Mouse (Mus musculus) heart, postnatal 0 days (tissue): ENCODE data around the gene Rln3. TPM values are rescaled to one million over a fixed set of nuclear protein-coding genes. Genes with fewer than 3 reads are reported as not detected.

Experiments
- ATAC-seq: fragments of 200-750 bp; cut with Nextera tagmentation; 2 replicates; pipeline ENCODE4 v1.8.0; 2017; ENCODE audit warnings: low read depth, moderate number of reproducible peaks, moderate library complexity; ENCODE audit not compliant: insufficient read depth
- DNase-seq: peaks from one replicate; pipeline ENCODE4 v3.0.0-alpha.2; 2016; ENCODE audit warnings: low spot score
- H3K27ac ChIP-seq: fragments of 300-500 bp; sonication (generic); 2 replicates; pipeline ENCODE4 v1.5.1; 2014; ENCODE audit warnings: low read depth, mild to moderate bottlenecking
- H3K27me3 ChIP-seq: fragments of 300-500 bp; sonication (generic); 2 replicates; pipeline ENCODE4 v1.6.1; 2014; ENCODE audit warnings: low read length, mixed read lengths; ENCODE audit not compliant: control insufficient read depth, insufficient read depth
- H3K36me3 ChIP-seq: fragments of 300-500 bp; sonication (generic); replicated peaks from 2 replicates; pipeline ENCODE4 v1.6.1; 2014; ENCODE audit warnings: low read length, mixed read lengths; ENCODE audit not compliant: control insufficient read depth, insufficient read depth
- H3K4me1 ChIP-seq: fragments of 300-500 bp; sonication (generic); 2 replicates; pipeline ENCODE4 v1.6.1; 2014; ENCODE audit warnings: antibody characterized with exemption; ENCODE audit not compliant: control insufficient read depth, insufficient read depth
- H3K4me2 ChIP-seq: fragments of 300-500 bp; sonication (generic); 2 replicates; pipeline ENCODE4 v1.6.1; 2014; ENCODE audit warnings: low read depth, mild to moderate bottlenecking, low read length, moderate library complexity
- H3K4me3 ChIP-seq: fragments of 300-500 bp; sonication (generic); 2 replicates; pipeline ENCODE4 v1.5.1; 2014; ENCODE audit warnings: low read depth, low read length
- H3K9ac ChIP-seq: fragments of 300-500 bp; sonication (generic); replicated peaks from 2 replicates; pipeline ENCODE4 v1.6.1; 2014; ENCODE audit warnings: low read depth, low read length, mixed read lengths
- H3K9me3 ChIP-seq: fragments of 300-500 bp; sonication (generic); replicated peaks from 2 replicates; pipeline ENCODE4 v1.6.1; 2016; ENCODE audit warnings: low read length; ENCODE audit not compliant: control insufficient read depth
- CTCF ChIP-seq: IDR thresholded peaks from 2 replicates; pipeline ENCODE4 v1.5.1; 2016; ENCODE audit warnings: antibody characterized with exemption, control low read depth, low read depth
- EP300 ChIP-seq: IDR thresholded peaks from 2 replicates; pipeline ENCODE4 v1.6.1; 2016; ENCODE audit warnings: antibody characterized with exemption, low read depth
- WGBS: fragments of 180-500 bp; shearing (Covaris S2); extraction: QIAGEN DNeasy Blood & Tissue Kit; methylation state at CpG from one replicate; pipeline ENCODE4 v1.1.7; 2014; 5-methylcytosine and 5-hydroxymethylcytosine counted together
- polyA plus RNA-seq: library from polyadenylated mRNA; unstranded; fragments of >200 nt; fragmentation: Nextera tagmentation; extraction: Ambion mirVana; gene quantifications from 2 replicates; pipeline ENCODE4 v1.2.1, GENCODE M21; 2015
- total RNA-seq: library from RNA; depleted of rRNA; stranded (reverse); fragments of >200 nt; gene quantifications from 2 replicates; pipeline ENCODE4 v1.2.3, GENCODE M21; 2014; ENCODE audit warnings: low replicate concordance

Rln3 gene
- total and polyA plus RNA-seq, 2 experiments from 2014 or later = not detected

GRCm38 (mm10) chr8:84042948-84043342, 1.9 kb downstream of the Rln3 start:
- peaks cover 28% of the 10 kb centered on the region for H3K27me3 ChIP-seq
- no peaks in the 10 kb centered on the region for H3K36me3 ChIP-seq
- H3K4me3 ChIP-seq = peak overlapping the region; percentile 39
- TF ChIP-seq CTCF = no peak
- peaks cover 14% of the 10 kb centered on the region for H3K4me1 ChIP-seq
- DNase-seq (no peak), ATAC-seq (no peak)
- no peak overlapping the region for H3K27ac ChIP-seq
- H3K4me2 ChIP-seq = peak overlapping the region; percentile 66
- no peaks in the 10 kb centered on the region for H3K9me3 ChIP-seq
- H3K9ac ChIP-seq = no peak overlapping the region
- 27% methylated on average over 12 of the region's 12 CpGs for WGBS

- DNase-seq (peak; percentile 63), ATAC-seq (peak; percentile 77)
- WGBS = 4% methylated on average over 40 of the region's 40 CpGs
- peaks cover 28% of the 10 kb centered on the region for H3K27me3 ChIP-seq
- H3K4me3 ChIP-seq = peak within 1 kb of the TSS; percentile 39
- H3K9ac ChIP-seq = peak within 1 kb of the TSS; percentile 15; the same call in 1 of the 2 replicates
- TF ChIP-seq EP300 (no peak), CTCF (peak; percentile 65)
- H3K4me2 ChIP-seq = peak within 1 kb of the TSS; percentile 66
- no peaks in the 10 kb centered on the region for H3K9me3 ChIP-seq
- no peaks in the 10 kb centered on the region for H3K36me3 ChIP-seq
- 0 out of 2 replicates have a peak within 1 kb of the TSS, but pooled peaks have one; percentile 5 for H3K27ac ChIP-seq
- H3K4me1 ChIP-seq = peaks cover 15% of the 10 kb centered on the region
These were observed 2.5 kb downstream of the Rln3 start, which contains the start of gene Il27ra for GRCm38 (mm10) chr8:84042066-84042947. Il27ra (minus strand) TSS chr8:84042589.

GRCm38 (mm10) chr8:84039050-84039449, 5.8 kb downstream of the Rln3 start:
- ATAC-seq = no peak; the same call in 1 of the 2 replicates
- 5% methylated on average over 5 of the region's 5 CpGs for WGBS
- Histone ChIP-seq H3K4me2 (no peak overlapping the region), H3K9ac (no peak overlapping the region), H3K9me3 (no peaks in the 10 kb centered on the region), H3K27ac (no peak overlapping the region), H3K4me1 (peaks cover 15% of the 10 kb centered on the region), H3K36me3 (no peaks in the 10 kb centered on the region), H3K27me3 (peaks cover 14% of the 10 kb centered on the region), H3K4me3 (no peak overlapping the region)
- peak; percentile 79 for DNase-seq
- no peak for TF ChIP-seq EP300
- TF ChIP-seq CTCF = peak; percentile 87

- DNase-seq = no peak
- no peaks in the 10 kb centered on the region for H3K9me3 ChIP-seq
These were observed 6.8 kb downstream of the Rln3 start for GRCm38 (mm10) chr8:84038015-84038414.

GRCm38 (mm10) chr8:84032777-84033176, 12.0 kb downstream of the Rln3 start:
- Histone ChIP-seq H3K27ac (no peak overlapping the region), H3K9me3 (no peaks in the 10 kb centered on the region), H3K4me2 (no peak overlapping the region), H3K36me3 (no peaks in the 10 kb centered on the region), H3K27me3 (peaks cover 4% of the 10 kb centered on the region; the same call in 1 of the 2 replicates), H3K4me3 (no peak overlapping the region), H3K9ac (no peak overlapping the region), H3K4me1 (no peaks in the 10 kb centered on the region)
- DNase-seq (no peak), ATAC-seq (no peak)
- WGBS = 78% methylated on average over 4 of the region's 4 CpGs
- no peak for TF ChIP-seq CTCF
- TF ChIP-seq EP300 = no peak

More at GRCm38 (mm10) chr8:84038015-84038414, 6.8 kb downstream of the Rln3 start:
- Histone ChIP-seq H3K27me3 (peaks cover 3% of the 10 kb centered on the region), H3K4me2 (no peak overlapping the region), H3K27ac (no peak overlapping the region), H3K9ac (no peak overlapping the region), H3K4me3 (no peak overlapping the region), H3K36me3 (no peaks in the 10 kb centered on the region), H3K4me1 (peaks cover 15% of the 10 kb centered on the region)
- 39% methylated on average over 5 of the region's 5 CpGs for WGBS
- TF ChIP-seq CTCF (no peak), EP300 (no peak)
- ATAC-seq = no peak
